In genomic region chr1:114287349-114287748, GRCm38 (mm10) we compare ENCODE assay signal across 10 mouse cellular contexts.
"Had no signal": no experiment of that assay in that cellular context is flagged by ENCODE, and none has a peak within 500 bp of the region (broad histone marks: within the 10 kb centered on the region; RNA-seq: fewer than 3 reads in every experiment).

No protein-coding gene starts in this region.

- DNase-seq: left cerebral cortex, postnatal 4 days; lung, adult 18-20 months; right cerebral cortex, adult 18-20 months; thymus, adult 2 months; thymus, postnatal 25 days had no signal

- H3K27me3 ChIP-seq: limb, embryonic 13.5 days; midbrain, embryonic 12.5 days had no signal

- H3K4me1 ChIP-seq: limb, embryonic 13.5 days; midbrain, embryonic 12.5 days had no signal

- H3K9me3 ChIP-seq: limb, embryonic 13.5 days; midbrain, embryonic 12.5 days had no signal

- H3K27ac ChIP-seq: hindbrain, postnatal 0 days; layer of hippocampus, adult 2 months; limb, embryonic 13.5 days; liver, embryonic 14.5 days; midbrain, embryonic 12.5 days had no signal

- H3K4me3 ChIP-seq: layer of hippocampus, adult 2 months; limb, embryonic 13.5 days; midbrain, embryonic 12.5 days had no signal

- H3K4me2 ChIP-seq: limb, embryonic 13.5 days; midbrain, embryonic 12.5 days had no signal

- ATAC-seq: hindbrain, postnatal 0 days had no signal

- H3K36me3 ChIP-seq: limb, embryonic 13.5 days; midbrain, embryonic 12.5 days had no signal

- H3K9ac ChIP-seq: limb, embryonic 13.5 days; liver, embryonic 14.5 days; midbrain, embryonic 12.5 days had no signal
